Mouse (Mus musculus): ENCODE results near the gene Ptprc.

DNA sequence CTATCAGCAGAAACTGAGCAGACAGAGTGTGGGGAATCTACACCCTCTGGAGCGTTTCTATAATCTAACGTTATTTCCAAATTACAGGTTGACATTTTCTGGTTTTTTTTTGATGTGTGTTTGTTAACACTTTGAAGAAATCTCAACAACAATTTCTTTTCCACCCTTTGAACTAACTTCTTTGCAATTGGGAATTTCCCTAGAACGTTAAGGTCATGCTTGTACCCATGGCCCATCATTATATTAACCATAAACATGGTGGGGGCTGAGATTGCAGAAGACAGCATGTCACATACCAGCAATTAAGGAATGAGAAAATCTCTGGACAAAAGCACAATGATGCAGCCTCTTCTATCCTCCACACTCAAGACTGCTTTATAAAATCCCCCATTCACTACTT, 30.4 kb downstream of the Ptprc start:
- no peak for TF ChIP-seq GATA1 (IDR thresholded peaks at IDR 0.05; ENCODE audit: borderline replicate concordance, low read length)
- TF ChIP-seq FLI1 (IDR thresholded peaks at IDR 0.05; ENCODE audit: low read length), result no peak

All from megakaryocyte, embryonic 14.5 days (primary cell).